Mouse (Mus musculus) thymus, adult 18-20 months (tissue): ENCODE data around the gene Tex22.

Source experiments
- DNase-seq, 2 experiments: peaks; one replicate each; pipeline ENCODE4 v3.0.0; 2022; ENCODE audit warnings: mixed read lengths in 2 of 2

Tex22 gene

DNA sequence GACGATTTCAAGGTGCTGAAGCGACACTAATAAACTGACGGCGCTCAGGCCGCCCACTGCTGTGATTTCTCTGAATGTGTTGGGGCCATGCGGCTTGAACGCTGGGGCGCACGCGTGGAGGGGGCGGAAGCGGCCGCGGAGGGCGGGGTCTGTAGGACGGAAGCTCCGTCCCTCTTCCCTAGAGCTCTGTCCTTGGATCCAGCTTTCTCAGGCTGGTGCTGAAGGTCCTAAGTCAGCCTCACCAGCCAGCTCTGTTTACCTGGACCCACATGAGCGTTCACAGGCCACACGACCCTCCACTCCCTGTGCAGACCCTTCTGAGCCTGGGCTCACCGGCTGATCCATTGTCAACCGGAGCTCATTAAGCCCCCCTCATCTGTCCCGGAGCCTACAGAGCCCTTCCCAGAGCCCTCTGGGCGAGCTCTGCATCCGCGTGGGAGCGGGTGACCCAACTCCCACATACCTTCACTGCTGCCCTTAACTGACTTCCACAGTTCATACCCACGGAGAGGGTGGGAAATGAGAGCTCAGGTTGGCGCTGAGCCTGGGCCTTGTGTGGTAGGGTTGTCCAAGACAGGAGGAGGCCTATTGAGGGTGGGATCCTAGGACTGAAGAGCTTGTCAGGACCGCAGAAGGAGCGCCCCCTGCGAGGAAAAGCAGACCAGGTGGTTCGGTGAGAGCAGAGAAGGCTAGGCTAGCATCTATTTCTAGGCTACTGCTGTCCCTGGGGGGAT lies at the start of gene Tex22:
Tex22 (plus strand) TSS at position 174 of the 734 bp plus-strand sequence.
- peak; percentile 70 to 73 for DNase-seq

DNA sequence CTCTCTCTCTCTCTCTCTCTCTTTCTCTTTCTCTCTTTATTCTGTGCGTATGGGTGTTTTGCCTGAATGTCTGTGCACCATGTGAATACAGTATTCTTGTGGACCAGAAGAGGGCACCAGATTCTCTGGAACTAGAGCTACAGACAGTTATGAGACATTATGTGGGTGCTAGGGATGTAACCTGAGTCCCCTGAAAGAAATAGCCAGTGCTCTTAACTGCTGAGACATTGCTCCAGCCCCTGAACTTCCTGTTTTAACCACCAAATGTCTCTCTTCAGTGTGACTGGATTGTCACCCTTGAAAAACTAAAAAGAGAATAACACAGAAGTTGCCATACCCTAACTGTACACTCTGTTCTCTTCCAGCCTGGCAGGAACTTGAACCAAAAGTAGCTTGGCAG lies 47.7 kb upstream of the Tex22 start:
- no peak for DNase-seq

DNA sequence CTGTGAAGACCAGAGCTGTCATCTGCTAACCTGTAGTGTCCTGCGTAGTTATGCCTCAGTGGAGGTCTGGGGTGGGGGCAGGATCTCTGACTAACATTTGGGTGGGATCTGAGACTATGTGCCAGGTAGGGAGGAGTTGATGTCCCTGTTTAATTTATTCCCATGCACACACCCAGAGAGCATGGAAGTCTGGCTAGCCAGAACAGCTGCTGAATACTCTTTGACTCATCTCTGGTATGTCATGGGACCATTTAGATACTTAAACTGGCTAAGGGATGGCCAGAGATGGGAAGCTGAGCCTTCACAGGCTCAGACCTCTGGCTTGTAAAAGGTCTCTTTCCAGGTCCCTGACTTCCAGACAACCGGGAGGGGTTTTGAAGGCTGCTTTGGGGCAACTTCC lies 46.8 kb upstream of the Tex22 start:
- DNase-seq: no peak

DNA sequence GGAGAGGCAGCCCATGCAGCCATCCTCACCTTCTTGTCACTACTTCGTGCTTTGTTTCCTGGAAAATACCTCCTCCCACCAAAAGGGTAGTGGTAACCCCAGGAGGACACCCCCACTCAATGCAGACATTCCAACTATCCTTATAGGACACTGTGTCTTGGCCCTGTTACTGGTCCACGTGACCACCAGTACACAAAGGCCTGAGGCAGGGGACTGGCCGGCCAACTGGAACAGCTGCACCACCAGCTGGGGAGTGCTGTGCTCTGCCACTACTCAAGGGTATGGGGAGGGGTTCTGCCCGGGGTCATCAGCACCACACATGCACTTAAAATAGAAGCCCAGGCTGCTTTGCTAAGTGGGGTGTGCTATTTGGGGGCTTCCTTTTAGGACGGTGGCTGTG lies 46.2 kb upstream of the Tex22 start:
- no peak for DNase-seq

DNA sequence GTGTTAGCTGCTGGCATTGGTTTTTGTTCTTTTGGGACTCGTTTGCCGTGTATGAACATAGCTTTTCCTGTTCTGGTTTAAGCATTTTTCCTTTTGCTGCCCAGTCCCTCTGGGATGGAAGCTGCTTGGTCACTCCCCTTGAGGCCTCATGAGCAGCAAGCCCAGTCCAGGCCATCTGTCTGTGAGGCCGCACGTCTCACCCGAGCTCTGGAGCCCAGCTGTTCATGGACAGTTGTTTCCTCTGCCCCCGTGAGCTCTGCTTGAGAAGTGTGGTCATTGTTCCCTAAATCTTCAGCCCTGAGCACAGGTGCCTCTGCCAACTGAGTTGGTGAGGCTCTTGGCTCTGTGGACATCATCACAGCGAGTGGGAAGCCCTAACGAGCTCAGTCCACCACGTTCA lies 45.4 kb upstream of the Tex22 start:
- DNase-seq: no peak

DNA sequence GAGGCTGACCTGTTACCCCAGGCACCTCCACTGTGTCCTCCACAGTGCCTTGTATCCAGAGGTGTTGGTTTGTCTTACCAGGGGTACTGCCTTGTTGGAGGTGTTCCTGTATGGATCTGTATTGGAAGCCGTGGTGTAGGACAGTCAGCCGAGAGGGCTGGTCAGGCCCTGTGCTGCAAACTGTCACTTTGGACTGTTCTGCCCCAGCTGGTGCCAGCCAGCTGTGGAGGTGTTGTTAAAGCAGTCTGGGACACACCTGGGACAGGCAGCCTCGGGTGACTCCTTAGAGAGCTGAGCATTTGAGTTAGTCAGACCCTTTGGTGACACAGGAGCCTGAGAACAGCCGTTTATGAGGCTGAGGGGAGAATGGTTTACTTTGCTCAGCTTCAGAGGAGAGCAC lies 44.3 kb upstream of the Tex22 start:
- no peak for DNase-seq

DNA sequence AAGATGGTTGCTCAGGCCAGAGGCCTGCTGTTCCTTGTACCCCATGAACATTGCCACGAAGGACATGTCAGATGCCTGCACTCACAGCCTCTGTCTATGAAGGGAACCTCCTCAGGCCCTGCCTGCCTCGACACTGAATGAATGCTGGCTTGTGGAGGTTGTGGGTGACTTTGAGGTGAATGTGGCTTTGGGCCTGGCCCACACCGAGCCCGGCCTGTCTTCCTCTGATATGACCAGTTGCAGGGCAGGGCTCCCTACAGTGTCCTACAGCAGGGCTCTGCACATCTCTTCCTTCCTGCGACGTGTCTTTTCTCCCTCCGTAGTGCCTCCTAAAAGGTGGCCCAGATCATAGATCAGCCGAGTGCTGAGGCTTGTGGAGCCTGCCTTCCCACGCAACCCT lies 43.3 kb upstream of the Tex22 start:
- DNase-seq: no peak

DNA sequence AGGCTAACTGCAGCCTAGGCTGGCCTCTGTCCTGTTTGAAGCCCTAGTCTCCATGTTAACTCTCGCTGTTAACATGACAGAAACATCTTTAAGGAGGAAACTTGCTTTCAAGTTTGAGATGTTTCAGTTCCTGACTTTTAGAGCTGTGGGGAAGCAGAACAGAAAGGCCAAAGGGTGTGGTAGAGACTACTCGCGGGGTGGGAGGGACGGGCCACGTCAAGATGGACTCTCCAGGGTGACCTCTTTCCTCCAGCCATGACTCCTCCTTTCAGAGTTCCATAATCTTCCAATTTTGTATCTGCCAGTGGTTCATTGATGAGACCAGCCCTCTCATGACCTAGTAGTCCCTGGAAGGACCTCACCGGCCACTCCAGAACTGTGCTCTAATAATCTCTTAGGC lies 42.9 kb upstream of the Tex22 start:
- DNase-seq: no peak

DNA sequence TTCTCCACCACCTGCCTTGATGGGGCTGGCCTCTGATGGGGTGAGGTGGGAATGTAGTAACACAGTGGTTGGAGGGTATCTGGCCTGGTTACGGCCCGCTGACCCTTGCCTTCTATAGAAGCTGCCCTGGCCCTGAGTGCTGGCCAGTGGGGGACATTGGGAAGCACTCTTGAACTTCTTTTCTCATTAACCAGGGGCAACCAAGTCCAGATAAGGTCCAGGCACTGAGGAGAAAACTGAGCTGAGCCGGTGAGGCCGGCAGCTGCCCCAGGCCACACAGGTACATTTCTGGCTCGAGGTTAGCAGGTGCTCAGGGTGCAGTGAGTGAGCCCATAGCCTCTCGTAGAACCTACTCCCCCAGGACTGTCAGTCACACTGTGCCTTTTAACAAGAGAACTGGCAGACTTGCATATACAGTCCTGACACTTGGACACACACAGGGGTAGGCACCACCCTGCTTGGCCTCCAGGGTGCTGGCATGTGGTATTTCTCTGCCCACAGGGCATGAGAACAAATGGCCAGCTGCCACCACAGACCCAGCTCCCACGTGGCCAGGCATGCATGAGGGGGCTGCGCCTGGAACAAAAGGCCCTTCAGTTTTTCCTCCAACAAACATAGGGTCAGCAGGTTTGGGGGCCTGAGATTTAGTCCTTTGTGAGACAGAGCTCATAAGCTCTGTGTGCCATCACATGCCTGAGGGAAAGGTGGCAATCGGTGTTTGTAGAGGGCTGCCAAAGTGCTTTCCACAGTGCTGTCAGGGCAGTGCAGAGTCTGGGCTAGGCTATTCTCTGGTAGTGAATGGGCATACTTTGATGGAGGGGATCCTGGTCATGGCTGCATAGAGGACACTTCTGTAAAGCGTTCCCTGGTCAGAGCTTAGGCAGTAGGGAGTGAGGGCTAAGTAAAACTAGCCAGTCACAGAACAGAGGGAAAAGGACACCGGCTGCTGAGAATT lies 41.7 kb upstream of the Tex22 start:
- no peak for DNase-seq

DNA sequence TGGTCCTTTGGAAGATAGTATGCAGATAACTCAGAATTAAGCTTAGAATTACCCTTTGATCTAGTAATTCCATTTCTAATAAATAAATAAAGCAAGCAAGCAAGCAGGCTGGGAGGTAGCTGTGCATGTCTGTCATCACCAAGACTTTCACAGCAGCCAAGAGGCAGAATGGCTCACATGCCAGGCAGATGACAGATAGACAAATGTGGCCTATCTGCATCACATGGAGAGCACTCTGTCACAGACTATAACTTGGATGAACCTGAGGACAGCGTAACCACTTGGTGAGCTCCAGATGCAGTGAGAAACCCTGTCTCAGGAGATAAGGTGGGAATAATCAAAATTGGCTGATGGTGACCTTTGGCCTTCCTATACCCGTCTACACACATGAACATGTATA lies 39.2 kb upstream of the Tex22 start:
- DNase-seq: no peak

DNA sequence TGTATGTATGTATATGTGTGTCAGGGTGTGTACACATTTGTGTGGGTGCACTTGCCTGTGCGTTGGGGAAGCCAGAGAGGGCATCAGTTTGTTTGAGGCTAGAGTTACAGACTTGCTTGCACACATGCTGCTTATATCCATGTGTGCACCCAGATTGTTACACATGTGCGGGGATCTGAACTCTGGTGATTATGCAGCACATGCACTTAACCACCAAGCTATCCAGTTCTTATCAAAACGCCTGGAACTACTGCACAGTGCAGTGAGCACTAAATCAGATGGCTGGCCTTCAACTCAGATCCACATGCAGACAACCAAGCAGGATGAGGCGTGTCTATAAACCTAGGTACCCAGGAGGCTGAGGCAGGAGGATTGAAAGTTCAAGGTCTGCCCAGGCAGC lies 37.3 kb upstream of the Tex22 start:
- no peak for DNase-seq

DNA sequence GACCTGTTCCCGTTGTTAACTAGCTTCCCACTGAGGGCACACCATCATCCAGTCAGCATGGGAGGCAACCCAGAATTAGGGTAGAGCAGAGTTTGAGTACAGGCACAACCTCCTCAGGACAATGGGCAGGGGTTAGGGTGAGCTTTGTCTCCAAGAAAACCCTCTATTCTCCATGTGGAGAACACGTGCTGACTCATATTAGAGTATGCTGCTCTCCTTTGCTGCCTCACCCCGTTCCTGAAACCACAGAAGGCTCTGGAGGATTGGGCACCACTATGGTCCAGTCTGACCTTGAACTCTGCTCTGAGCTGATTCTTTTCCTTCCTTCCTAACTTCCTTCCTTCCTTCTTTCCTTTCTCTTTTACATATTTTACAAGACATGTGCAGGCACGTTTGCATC lies 35.9 kb upstream of the Tex22 start:
- no peak for DNase-seq

DNA sequence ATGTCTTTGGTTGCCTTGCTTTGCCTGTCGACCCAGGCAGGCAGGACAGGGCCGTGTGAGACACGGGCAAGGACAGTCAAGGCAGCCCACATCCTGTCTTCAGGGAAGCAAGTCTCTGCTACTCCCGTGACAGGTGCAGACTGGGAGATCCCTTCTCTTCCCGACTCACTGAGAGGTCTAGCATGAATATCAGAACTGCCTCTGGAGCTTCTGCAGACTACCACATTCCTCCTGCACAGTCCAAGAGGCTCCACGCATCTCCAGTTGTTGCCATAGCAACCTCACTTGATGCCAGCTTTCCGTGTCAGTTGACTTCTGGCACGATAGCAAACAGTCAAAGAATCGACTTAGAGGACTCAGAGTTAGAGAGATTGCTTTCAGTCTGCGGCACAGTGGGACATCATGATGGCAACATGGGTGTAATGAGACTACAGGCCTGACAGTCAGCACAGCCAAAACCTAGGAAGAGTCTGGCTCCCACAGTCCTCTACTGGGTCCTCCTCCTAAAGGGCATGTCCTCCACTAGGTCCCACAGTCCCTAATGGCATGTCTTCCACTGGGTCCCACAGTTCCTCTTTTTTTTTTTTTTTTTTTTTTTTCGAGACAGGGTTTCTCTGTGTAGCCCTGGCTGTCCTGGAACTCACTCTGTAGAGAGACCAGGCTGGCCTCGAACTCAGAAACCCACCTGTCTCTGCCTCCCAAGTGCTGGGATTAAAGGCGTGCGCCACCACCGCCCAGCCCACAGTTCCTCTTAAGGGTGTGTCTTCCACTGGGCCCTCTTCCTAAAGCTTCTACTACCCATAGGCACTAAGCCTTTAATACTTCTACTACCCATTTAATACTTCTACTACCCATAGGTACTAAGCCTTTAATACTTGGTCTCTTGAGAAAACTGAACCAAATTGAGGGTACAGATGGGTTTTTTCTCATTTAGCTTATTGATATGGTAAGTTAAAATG lies 32.5 kb upstream of the Tex22 start:
- no peak for DNase-seq

DNA sequence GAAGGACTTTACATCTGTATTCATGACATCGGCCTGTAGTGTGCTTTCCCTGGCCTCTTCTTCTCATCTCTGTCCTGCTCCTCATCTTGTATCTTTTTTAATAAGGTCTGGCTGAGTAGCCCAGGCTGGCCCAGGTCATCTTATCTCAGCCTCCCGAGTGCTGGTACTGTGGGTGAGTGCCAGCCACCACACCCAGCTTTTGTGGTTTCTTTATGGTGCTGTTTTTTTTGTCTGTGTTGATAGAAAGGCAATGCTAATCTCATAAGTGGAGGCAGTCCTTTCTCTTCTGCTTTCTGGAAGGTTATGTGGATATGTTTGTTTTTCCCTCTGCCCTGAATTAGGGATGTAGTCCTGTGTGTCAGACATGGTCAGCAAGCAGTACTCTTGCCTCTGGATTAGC lies 31.8 kb upstream of the Tex22 start:
- no peak for DNase-seq

DNA sequence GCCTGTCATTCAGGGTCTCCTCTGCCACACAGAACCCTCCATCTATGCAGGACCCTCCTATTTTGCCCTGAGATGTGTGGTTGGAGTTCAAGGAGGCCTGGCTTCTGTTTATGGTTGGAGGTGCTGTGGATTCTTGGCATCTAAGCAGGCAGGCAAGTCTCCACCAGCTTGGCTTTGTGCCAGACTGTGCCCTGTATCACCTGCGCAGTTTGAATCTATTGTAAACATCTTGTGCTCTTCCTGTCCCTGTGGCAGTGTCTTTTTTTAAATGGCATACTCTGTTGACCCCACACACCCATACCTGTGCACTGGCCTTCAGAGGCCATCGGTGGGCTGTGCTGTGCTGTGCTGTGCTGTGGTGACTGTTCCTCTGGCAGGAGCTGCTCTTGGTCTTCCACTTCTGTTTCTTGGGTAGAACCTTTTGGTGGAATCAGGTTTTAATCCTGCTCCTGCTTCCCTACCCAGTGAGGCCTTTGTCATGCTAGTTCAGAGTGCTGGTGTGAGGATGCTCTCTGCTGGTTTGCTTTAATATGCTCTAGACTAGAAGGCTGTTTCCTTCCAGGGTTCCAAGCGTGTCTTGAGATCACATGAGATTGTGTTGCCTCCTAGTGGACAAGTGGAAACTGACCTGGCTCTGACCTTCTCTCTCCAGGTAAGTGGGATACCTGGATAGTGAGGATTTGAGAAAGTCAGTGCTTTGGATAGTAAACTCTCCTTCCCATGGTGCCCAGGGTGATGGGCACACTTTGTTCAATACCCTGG lies 29.2 kb upstream of the Tex22 start:
- peak in 1 of 2 experiments; percentile 49 for DNase-seq

DNA sequence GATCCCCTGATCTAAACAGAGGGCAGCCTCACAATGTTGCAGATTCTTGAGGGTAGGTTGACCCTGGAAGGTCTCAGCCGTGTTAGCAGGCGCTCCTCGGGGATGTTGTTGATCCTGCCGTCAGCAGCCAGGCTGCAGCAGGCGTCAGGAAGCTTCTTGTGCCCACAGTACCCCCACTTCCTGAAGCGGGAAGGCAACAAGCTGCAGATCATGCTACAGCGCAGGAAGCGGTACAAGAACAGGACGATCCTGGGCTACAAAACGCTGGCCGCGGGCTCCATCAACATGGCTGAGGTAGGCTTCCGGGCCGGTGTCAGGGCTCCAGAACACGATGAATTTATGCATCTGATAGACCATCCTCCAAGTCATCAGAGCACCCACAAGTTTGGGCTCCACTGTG lies 27.4 kb upstream of the Tex22 start:
- DNase-seq: peak; percentile 49 to 63

DNA sequence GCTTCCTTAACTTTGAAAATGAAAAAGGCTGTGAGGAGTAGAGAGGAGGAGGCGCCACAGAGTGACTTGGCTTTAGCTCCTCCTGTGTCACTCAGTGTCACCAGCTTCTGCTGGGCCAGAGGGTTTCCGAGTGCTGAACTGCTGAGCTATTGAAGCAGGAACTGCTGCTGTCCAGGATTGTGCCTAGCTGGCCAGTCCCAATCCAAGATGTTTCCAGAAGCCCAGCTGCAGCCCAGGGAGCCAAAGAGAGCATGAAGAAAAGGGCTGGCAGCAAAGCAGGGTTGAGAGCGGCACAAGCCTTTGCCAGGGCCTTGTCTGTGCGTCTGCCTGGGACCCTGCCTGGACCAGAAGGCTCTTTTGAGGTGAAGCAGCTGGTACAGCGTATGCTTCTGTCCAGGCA lies 26.2 kb upstream of the Tex22 start:
- DNase-seq: no peak

DNA sequence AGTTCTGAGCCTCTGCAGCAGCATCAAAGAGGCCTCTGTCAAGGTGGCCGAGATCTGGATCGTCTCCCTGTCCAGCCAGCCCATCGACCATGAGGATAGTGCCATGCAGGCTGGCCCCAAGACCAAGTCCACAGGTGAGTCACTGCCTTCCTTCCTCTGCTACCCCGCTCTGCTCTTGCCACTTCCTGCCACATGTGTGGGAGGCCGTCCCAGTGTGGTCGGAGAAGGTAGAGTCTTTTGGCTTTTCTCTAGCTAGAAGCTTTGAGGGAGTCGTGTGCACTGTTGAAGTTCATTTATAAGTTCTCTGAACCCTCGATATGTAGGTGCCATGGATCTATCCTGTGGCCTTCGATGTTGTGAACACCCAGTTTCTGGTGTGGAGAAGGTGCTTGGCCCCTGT lies 24.5 kb upstream of the Tex22 start:
- peak; percentile 57 to 72 for DNase-seq

DNA sequence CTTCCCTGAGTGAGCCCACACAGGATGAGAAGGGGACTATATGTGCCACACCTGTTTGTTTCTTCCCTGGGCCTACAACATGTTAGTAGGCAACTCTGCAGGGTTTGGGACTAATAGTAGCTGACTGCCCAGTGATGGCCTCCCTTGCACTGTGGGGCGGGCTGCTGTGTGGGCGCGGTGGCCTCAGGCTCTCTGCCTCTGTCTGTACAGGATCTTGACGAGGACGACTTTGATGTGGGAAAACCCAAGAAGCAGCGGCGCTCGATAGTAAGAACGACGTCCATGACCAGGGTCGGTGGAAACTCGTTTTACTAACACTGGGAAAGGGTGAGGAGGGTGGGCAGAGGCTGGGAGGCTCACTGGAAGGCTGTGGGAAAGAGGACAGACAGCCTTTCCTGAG lies 23.6 kb upstream of the Tex22 start:
- DNase-seq: no peak

DNA sequence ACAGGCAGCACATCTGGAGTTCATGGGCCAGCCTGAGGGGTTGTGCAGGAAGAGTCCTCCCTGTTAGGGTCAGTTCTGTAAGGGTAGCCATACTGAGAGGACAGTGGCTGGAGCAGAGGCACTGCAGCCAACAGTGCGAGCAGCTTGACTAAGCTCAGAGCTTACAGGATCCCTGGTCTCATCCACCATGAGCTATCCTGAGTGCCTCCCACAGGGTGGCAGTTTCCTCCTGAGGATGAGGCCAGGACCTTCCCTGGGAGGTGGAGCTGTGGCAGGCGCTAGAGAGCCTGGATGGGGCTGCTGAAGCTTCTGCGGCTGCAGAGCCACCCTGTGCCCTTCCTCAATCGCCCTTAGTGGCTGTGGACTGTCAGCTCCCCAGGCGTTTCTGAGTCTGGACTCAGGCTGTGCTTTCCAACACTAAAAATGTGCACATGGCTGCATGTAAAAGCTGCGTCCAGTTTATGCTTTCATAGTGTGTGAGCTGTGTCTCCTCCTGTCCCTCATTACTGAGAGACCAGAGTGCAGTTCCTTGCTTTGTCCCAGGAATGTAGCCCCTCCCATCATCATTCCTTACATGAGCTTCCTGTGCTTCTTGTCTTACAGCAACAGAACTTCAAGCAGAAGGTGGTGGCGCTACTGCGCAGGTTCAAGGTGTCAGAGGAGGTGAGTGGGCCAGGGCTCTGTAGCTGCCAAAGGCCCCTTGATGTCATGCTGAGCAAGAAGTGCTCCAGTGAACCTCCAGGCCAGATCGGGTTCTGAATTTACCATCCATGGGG lies 22.5 kb upstream of the Tex22 start:
- DNase-seq: no peak

DNA sequence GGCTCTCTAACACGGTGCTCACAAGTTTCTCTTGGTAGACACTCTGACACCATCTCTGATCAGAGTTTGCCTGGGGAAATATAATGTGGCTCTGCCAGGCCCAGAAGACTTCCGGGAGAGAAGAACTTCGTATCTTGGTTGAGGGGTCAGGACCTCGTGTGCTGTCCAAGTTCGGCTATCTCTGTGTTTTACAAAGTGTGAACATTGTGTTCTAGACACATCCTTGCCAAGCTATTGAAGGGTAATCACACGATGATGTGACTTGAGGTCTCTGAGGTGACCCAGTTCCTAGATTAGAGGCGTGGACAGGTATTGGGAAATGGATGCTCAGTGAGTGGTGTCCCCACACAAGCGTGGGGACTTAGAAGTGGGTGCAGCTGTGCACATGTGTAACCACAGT lies 18.2 kb upstream of the Tex22 start:
- DNase-seq: no peak
